Mouse (Mus musculus) thymus, adult 18-20 months (tissue): ENCODE results near the gene Gm13278.
"Not testable (repeated sequence)": the region's sequence is repeated elsewhere in the genome, so short reads cannot be mapped to it uniquely, and the experiment has no call there.

Source experiments
- DNase-seq, 2 experiments: peaks; one replicate each; pipeline ENCODE4 v3.0.0; 2022; ENCODE audit warnings: mixed read lengths in 2 of 2

The Gm13278 gene

GRCm38 (mm10) chr4:88793936-88794675, 2.8 kb downstream of the Gm13278 start, which contains the start of gene Gm13275:
Gm13275 (plus strand) TSS chr4:88794487.
- DNase-seq: peak; percentile 70 to 78

DNA sequence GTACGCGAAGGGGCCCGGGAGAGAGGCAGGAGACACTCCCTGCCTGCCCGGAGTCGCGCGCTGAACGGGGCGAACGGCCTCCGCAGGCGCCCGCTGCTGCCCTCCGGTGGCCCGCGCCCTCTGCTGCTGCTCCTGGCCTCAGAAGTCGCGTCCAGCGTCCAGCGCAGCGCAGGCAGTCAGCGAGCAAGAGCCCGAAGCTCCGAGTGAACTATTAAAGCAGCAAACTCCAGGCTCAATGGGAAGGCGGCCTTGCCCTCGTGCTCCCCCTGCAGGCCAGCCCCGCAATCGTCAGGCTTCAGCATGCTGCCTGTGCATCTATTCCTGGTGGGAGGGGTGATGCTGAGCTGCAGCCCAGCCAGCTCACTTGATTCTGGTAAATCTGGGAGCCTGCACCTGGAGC, 5.7 kb downstream of the Gm13278 start, which contains the start of gene Gm13279:
Gene Gm13279 (plus strand): TSS at position 301 of the 400 bp plus-strand sequence.
- DNase-seq: not testable (repeated sequence)

DNA sequence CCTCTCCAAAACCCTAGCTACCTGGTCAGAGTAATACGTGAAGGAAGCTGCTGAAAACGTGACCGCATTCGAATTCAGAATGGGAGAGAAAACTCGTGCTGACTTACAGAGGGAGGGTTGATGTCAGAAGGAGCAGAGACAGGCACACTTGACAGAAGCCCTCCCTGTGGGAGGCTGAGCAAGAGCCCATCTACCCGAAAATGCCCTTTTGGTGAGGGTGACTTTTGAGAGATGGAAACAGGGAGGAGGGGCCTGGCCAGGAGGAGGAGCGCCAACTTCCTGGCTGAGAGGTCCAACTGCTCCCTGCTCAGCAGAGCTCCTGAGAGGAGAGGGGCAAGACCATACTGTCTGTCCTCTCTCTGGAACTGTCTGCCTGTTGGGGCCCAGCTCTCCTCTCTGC, 8.0 kb downstream of the Gm13278 start, which contains the start of gene Gm13285:
Gene Gm13285 (plus strand): TSS at position 301 of the 400 bp plus-strand sequence.
- DNase-seq: not testable (repeated sequence)

- not testable (repeated sequence) for DNase-seq
Observed at GRCm38 (mm10) chr4:88802954-88803353, 11.6 kb downstream of the Gm13278 start, which contains the start of gene Gm13287. Gm13287 (plus strand) TSS chr4:88803254.

DNA sequence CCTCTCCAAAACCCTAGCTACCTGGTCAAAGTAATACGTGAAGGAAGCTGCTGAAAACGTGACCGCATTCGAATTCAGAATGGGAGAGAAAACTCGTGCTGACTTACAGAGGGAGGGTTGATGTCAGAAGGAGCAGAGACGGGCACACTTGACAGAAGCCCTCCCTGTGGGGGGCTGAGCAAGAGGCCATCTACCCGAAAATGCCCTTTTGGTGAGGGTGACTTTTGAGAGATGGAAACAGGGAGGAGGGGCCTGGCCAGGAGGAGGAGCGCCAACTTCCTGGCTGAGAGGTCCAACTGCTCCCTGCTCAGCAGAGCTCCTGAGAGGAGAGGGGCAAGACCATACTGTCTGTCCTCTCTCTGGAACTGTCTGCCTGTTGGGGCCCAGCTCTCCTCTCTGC, 13.9 kb downstream of the Gm13278 start, which contains the start of gene Gm13288:
Gene Gm13288 (plus strand): TSS at position 301 of the 400 bp plus-strand sequence.
- DNase-seq: not testable (repeated sequence)

DNA sequence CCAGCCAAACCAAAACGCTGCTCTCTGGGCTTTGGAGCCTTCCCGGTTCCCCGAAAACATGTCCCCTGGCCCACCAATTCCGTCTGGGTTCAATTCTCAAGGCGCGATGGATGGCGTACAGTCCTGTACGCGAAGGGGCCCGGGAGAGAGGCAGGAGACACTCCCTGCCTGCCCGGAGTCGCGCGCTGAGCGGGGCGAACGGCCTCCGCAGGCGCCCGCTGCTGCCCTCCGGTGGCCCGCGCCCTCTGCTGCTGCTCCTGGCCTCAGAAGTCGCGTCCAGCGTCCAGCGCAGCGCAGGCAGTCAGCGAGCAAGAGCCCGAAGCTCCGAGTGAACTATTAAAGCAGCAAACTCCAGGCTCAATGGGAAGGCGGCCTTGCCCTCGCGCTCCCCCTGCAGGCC, 14.4 kb downstream of the Gm13278 start:
- not testable (repeated sequence) for DNase-seq

DNA sequence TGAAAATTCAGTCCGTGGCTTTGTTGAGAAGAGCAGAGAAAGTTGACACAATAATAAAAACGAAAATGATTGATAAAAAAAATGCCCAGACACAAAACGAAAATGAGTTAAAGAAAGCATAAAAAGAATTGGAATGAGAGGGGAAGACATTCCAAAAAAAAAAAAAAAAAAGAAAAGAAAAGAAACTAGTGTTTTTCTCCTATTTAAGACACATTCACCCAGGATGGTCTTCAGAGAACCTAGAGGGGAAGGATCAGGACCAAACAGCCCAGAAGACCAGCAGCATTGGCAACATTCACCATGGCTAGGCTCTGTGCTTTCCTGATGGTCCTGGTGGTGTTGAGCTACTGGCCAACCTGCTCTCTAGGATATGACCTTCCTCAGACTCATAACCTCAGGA, 24.6 kb downstream of the Gm13278 start, which contains the start of gene Ifna7:
Gene Ifna7 (plus strand): TSS at position 301 of the 400 bp plus-strand sequence.
- DNase-seq: no peak

- no peak for DNase-seq
Observed at GRCm38 (mm10) chr4:88819659-88820058, 28.3 kb downstream of the Gm13278 start, which contains the start of gene Ifna11. Ifna11 (plus strand) TSS chr4:88819959.

DNA sequence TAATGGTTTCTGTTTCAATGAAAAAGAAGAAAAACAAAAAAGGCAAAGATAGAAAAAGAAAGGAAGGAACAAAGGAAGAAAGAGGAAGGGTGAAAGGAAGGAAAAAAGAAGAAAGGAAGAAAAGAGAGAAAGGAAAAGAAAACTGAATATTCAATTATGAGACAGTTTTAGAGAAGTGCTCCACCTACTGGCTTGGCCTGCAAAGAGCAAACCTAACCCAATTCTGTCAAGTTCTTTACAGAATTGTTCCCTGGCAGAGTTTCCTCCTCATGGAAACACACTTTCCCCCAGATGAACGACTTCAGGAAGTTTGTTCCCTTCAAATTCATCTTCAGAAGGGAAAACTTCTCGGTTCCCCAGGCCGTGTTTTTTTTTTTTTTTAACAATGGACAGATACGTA, 31.6 kb downstream of the Gm13278 start:
- no peak for DNase-seq

DNA sequence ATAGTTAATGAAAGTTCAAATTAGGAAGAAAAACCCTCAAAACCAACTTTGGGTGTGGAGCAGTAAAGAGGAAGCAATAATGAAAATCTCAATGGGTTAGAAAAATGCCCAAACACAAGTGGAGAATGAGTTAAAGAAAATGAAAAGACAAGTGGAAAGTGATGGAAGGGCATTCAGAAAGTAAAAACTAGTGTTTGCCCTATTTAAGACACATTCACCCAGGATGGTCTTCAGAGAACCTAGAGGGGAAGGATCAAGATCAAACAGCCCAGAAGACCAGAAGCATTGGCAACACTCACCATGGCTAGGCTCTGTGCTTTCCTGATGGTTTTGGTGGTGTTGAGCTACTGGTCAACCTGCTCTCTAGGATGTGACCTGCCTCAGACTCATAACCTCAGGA, 35.8 kb downstream of the Gm13278 start, which contains the start of gene Ifna6:
Gene Ifna6 (plus strand): TSS at position 301 of the 400 bp plus-strand sequence.
- not testable (repeated sequence) for DNase-seq

GRCm38 (mm10) chr4:88830523-88830922, 39.2 kb downstream of the Gm13278 start:
- DNase-seq: no peak

GRCm38 (mm10) chr4:88835225-88835624, 43.9 kb downstream of the Gm13278 start, which contains the start of gene Ifna5:
Ifna5 (plus strand) TSS chr4:88835525.
- not testable (repeated sequence) for DNase-seq

GRCm38 (mm10) chr4:88838828-88839227, 47.5 kb downstream of the Gm13278 start:
- no peak for DNase-seq

- no peak for DNase-seq
Observed at GRCm38 (mm10) chr4:88840058-88840457, 48.7 kb downstream of the Gm13278 start.

GRCm38 (mm10) chr4:88841438-88841911, 50.1 kb downstream of the Gm13278 start, which contains the start of gene Ifna4:
Ifna4 (plus strand) TSS chr4:88841861.
- no peak for DNase-seq
